Mouse (Mus musculus): ENCODE data around the gene Pabpc4l.
"Not testable (repeated sequence)": the region's sequence is repeated elsewhere in the genome, so short reads cannot be mapped to it uniquely, and the experiment has no call there.

Gene Pabpc4l

DNA sequence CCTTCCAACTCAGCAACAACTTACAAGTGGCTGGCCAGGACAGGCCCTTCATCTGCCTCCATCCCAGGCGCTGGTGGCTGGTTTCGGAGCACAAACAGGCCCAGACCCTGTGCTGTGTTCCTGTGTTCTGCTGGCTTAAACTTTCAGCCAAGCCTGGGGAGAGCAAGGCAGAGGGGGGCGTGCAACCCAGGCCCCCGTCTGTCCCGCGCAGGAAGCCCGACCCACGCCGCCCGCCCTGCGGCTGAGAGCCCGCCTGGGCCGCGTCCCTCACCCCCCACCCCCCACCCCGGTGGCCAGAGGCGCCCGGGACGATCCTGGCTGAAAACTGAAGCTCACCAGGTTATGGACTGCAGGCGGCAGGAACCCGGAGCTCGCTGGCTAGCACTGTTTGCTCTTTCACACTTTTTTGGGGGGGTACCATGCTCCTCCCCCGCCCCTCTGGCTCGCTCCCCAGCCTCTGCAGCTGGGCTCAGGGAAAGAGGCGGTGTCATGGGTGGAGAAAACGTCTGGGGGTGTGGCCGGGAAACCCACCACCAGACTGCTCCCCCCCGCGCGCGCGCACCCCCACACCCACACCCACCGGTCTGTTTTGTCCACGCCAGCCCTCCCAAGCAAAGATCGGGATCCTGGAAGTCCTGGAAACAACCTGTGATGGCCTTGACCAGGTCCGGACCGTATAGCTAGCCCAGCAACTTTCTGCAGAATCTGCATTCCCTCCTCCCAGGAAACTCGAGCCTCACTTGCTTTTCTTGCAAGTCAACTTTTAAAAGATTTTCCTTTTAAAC is at the start of gene Pabpc4l:
TSS of gene Pabpc4l (minus strand) at position 739 of the 785 bp plus-strand sequence.
- DNase-seq = peak; percentile 77 to 81

DNA sequence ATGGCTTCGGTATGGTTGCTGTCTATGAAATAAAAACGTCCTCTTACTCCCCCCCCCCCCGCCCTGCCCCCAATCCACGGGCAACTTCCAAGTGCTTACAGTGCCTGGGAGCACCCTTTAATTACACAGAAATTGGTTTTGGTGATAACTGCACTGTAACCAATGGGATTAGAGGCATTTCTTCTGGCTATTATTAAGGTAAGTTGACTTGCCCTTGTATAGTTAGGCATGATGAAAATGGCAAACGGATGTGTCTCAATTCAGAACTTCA is 42.9 kb upstream of the Pabpc4l start:
- no peak for DNase-seq

DNA sequence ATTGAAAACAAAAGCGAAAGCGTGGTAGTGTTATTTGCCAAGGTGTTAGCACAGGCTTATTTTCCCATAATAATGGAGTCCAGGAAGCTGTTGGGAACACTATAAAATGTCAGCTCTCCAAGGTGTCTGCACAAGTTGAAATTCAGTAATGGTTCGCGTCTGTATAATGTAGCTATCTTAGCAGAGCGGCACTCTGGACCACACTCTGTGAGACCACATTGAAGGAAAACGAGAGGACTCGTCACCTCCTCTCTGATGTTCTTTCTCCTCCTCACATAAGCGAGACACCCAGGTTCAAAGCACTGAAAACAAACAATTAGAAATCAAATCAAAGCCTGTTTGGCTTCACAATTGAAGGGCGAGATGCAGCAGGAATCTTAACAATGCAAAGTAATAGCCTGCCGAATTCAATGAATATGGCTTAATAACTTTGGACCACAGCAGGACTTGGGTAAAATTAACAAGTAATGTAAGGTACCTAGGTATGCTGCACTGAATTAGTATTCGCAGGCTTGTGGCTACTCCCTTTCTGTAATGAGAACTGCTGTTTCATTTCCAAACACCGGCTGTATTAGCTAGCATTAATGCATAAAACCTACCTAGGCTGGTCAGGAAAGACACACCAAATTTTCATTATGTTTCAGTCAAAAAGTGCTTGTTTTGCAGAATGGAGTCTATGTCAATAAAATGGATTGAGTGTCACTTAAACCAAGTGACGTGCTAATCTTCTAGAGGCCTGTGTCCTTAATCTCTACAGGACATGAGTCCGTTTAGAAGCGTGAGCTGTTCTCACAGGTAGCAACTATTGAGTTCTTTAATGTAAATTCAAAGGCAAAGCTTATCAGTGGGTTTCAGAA is 42.3 kb upstream of the Pabpc4l start:
- DNase-seq = no peak

DNA sequence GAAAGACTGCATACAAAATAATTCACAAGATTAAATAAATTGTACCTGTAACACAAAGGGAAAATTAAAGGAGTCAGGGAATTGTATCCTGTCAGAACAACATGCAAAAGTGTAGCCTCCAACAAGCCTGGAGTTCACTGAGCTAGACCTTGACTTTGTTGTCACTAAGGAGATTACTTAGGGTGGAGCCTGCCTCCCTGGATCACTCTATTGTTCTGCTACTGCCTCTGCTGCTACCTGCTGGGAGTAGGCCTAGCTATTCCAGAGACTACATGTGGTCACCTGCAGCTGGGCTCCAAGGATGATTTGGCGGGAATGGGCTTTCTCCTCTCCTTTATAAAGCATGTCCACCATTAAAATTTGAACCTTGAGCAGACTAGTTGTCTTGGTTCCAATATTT is 38.1 kb upstream of the Pabpc4l start:
- not testable (repeated sequence) for DNase-seq

DNA sequence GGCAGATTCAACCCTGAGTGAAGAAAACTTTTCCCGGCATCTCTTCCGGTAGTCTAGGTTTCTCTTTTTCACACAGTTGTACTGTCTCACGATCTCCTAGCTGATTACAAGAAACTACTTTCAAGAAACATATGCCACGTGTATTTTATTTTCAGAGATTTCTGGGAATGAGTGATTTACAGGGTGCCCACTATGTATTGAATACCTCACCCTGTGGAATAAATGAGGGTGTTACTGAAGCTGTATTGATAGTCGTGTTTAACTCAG is 180 bp upstream of the Pabpc4l start:
- DNase-seq = no peak

DNA sequence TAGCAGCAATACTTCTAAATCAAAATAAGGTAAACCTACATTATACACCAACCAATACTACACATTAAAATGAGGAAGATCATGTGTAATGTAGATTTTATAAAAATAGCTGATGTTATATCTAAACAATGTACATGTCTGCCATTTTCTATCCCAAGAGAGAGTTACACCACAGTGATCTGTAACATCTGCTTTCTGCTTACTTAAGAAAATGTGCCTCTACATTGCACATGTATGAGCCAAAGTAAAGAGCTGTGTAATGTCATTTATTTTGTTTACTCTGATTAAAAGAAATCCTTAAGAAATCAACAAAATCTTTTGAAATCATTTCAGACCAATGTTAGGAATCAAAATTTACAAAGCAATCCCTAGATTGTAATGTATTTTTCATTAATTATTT is 16.6 kb downstream of the Pabpc4l start:
- no peak for DNase-seq
